Mouse (Mus musculus) gastrocnemius, adult 2 months (tissue): ENCODE data around the gene Clic6. TPM values are rescaled to one million over a fixed set of nuclear protein-coding genes. Genes with fewer than 3 reads are reported as not detected.
"Not testable (repeated sequence)": the region's sequence is repeated elsewhere in the genome, so short reads cannot be mapped to it uniquely, and the experiment has no call there.

ENCODE experiments used
- DNase-seq: peaks from one replicate; pipeline ENCODE4 v3.0.0; 2022
- H3K27ac ChIP-seq: fragments of 200-600 bp; 2 replicates; pipeline ENCODE4 v1.8.1; 2022; ENCODE audit warnings: mild to moderate bottlenecking
- H3K4me3 ChIP-seq: fragments of 200-600 bp; 2 replicates; pipeline ENCODE4 v1.8.1; 2022; ENCODE audit warnings: mild to moderate bottlenecking, moderate library complexity
- CTCF ChIP-seq: fragments of 200-600 bp; IDR thresholded peaks from 2 replicates; pipeline ENCODE4 v1.8.1; 2022; ENCODE audit warnings: antibody characterized with exemption, mild to moderate bottlenecking, moderate library complexity
- intact Hi-C: fragments of 180-260 bp; cut with DNase I; formaldehyde crosslinking; loops from one replicate; pipeline ENCODE4 v1.15.1; 2025
- total RNA-seq, 2 experiments: library from RNA; stranded (reverse); gene quantifications; 2 replicates each; pipeline ENCODE4 v1.2.3; 2021

Gene Clic6
- total RNA-seq, 2 experiments from 2014 or later, result not detected

GRCm38 (mm10) chr16:92511773-92512391, 26.3 kb downstream of the Clic6 start:
- DNase-seq, result no peak
- H3K4me3 ChIP-seq, result no peak overlapping the region
- peak; percentile 62 for TF ChIP-seq CTCF
- H3K27ac ChIP-seq, result no peak overlapping the region
- intact Hi-C loops, result no loop called here

GRCm38 (mm10) chr16:92514896-92515295, 29.4 kb downstream of the Clic6 start:
- H3K27ac ChIP-seq, H3K4me3 ChIP-seq, intact Hi-C loops, DNase-seq: not testable (repeated sequence)

- TF ChIP-seq CTCF, result no peak
- intact Hi-C loops, result no loop called here
- Histone ChIP-seq H3K27ac (no peak overlapping the region), H3K4me3 (no peak overlapping the region)
- no peak for DNase-seq
Measured at GRCm38 (mm10) chr16:92516139-92516538, 30.6 kb downstream of the Clic6 start.

- Histone ChIP-seq H3K27ac (no peak overlapping the region), H3K4me3 (no peak overlapping the region)
- no peak for TF ChIP-seq CTCF
- intact Hi-C loops, result no loop called here
- DNase-seq, result no peak
Measured at GRCm38 (mm10) chr16:92518718-92519117, 33.2 kb downstream of the Clic6 start.

- H3K4me3 ChIP-seq, result no peak overlapping the region
- intact Hi-C loops, result loop anchor here (5.0 kb wide), 1 partner anchor 1022 kb away; no protein-coding TSS in a partner anchor
- TF ChIP-seq CTCF, result peak; percentile 61
- peak; percentile 32 for DNase-seq
- no peak overlapping the region for H3K27ac ChIP-seq
Measured at GRCm38 (mm10) chr16:92519820-92520492, 34.4 kb downstream of the Clic6 start.

GRCm38 (mm10) chr16:92523351-92523750, 37.8 kb downstream of the Clic6 start:
- no peak for TF ChIP-seq CTCF
- intact Hi-C loops, result loop anchor here (5.0 kb wide), 1 partner anchor 1019 kb away; no protein-coding TSS in a partner anchor
- Histone ChIP-seq H3K4me3 (no peak overlapping the region), H3K27ac (no peak overlapping the region)
- DNase-seq, result no peak

- H3K27ac ChIP-seq, result no peak overlapping the region
- TF ChIP-seq CTCF, result no peak
- no peak for DNase-seq
- H3K4me3 ChIP-seq, result no peak overlapping the region
- intact Hi-C loops, result loop anchor here (5.0 kb wide), 1 partner anchor 1018 kb away; no protein-coding TSS in a partner anchor
Measured at GRCm38 (mm10) chr16:92524651-92525050, 39.1 kb downstream of the Clic6 start.

GRCm38 (mm10) chr16:92525919-92526318, 40.4 kb downstream of the Clic6 start:
- intact Hi-C loops, result no loop called here
- TF ChIP-seq CTCF, result no peak
- H3K4me3 ChIP-seq, result no peak overlapping the region
- H3K27ac ChIP-seq, result no peak overlapping the region
- no peak for DNase-seq

GRCm38 (mm10) chr16:92535258-92535657, 49.7 kb downstream of the Clic6 start:
- H3K4me3 ChIP-seq, result no peak overlapping the region
- intact Hi-C loops, result no loop called here
- no peak overlapping the region for H3K27ac ChIP-seq
- no peak for TF ChIP-seq CTCF
- DNase-seq, result no peak

GRCm38 (mm10) chr16:92538356-92538755, 52.8 kb downstream of the Clic6 start:
- Histone ChIP-seq H3K27ac (no peak overlapping the region), H3K4me3 (no peak overlapping the region)
- intact Hi-C loops, result no loop called here
- TF ChIP-seq CTCF, result no peak
- no peak for DNase-seq

- peak; percentile 49 for DNase-seq
- intact Hi-C loops, result loop anchor here (1.0 kb wide), 1 partner anchor 910 kb away; no protein-coding TSS in a partner anchor
Measured at GRCm38 (mm10) chr16:92544264-92544663, 58.7 kb downstream of the Clic6 start.

GRCm38 (mm10) chr16:92548651-92549050, 63.1 kb downstream of the Clic6 start:
- peak; percentile 56 for DNase-seq
- no peak overlapping the region for H3K4me3 ChIP-seq
- no peak overlapping the region; the same call in 1 of the 2 replicates for H3K27ac ChIP-seq
- intact Hi-C loops, result no loop called here
- TF ChIP-seq CTCF, result no peak

More at GRCm38 (mm10) chr16:92544264-92544663, 58.7 kb downstream of the Clic6 start:
- Histone ChIP-seq H3K27ac (no peak overlapping the region), H3K4me3 (no peak overlapping the region)
- peak; percentile 82 for TF ChIP-seq CTCF

- Histone ChIP-seq H3K4me3 (no peak overlapping the region), H3K27ac (no peak overlapping the region)
- TF ChIP-seq CTCF, result no peak
- DNase-seq, result no peak
- intact Hi-C loops, result no loop called here
Measured at GRCm38 (mm10) chr16:92551266-92552105, 66.0 kb downstream of the Clic6 start.
